Mouse (Mus musculus) spleen, adult 2 months (tissue): Measurements from ENCODE around the gene Akr1c13. TPM values are rescaled to one million over a fixed set of nuclear protein-coding genes. Genes with fewer than 3 reads are reported as not detected.
"Not testable (repeated sequence)": the region's sequence is repeated elsewhere in the genome, so short reads cannot be mapped to it uniquely, and the experiment has no call there.

Experiments
- DNase-seq, 2 experiments: peaks; one replicate each; pipeline versions ENCODE4 v3.0.0 to v3.0.0-alpha.2; 2012 to 2021; ENCODE audit warnings: low spot score in 2 of 2, low read depth in 1 of 2
- H3K27ac ChIP-seq: fragments of 200-500 bp; 2 replicates; pipeline ENCODE4 v1.5.1; 2012; ENCODE audit warnings: low read length, inconsistent platforms; ENCODE audit not compliant: insufficient read depth
- H3K27me3 ChIP-seq: fragments of 200-500 bp; 2 replicates; pipeline ENCODE4 v1.6.1; 2012; ENCODE audit warnings: mild to moderate bottlenecking, moderate library complexity, low read length, inconsistent platforms; ENCODE audit not compliant: control insufficient read depth, insufficient read depth
- H3K36me3 ChIP-seq: fragments of 200-500 bp; 2 replicates; pipeline ENCODE4 v1.6.1; 2012; ENCODE audit warnings: mild to moderate bottlenecking, low read length, inconsistent platforms; ENCODE audit not compliant: control insufficient read depth, insufficient read depth
- H3K4me1 ChIP-seq: fragments of 200-500 bp; 2 replicates; pipeline ENCODE4 v1.6.1; 2011; ENCODE audit warnings: inconsistent platforms; ENCODE audit not compliant: control insufficient read depth, insufficient read depth, insufficient read length
- H3K4me3 ChIP-seq: fragments of 200-500 bp; 2 replicates; pipeline ENCODE4 v1.5.1; 2011; ENCODE audit warnings: mild to moderate bottlenecking, inconsistent platforms; ENCODE audit not compliant: insufficient read depth, insufficient read length; ENCODE audit errors: extremely low read depth
- CTCF ChIP-seq: fragments of 200-500 bp; IDR thresholded peaks from 2 replicates; pipeline ENCODE4 v1.5.1; 2011; ENCODE audit warnings: mild to moderate bottlenecking, inconsistent platforms; ENCODE audit not compliant: insufficient read depth, insufficient read length, insufficient replicate concordance; ENCODE audit errors: extremely low read depth
- POLR2A ChIP-seq: fragments of 200-500 bp; IDR thresholded peaks from 2 replicates; pipeline ENCODE4 v1.6.1; 2011; ENCODE audit warnings: low read depth, low read length, inconsistent platforms
- WGBS: fragments of 180-500 bp; shearing (Covaris S2); methylation state at CpG from one replicate; pipeline ENCODE4 v1.1.7; 2018; 5-methylcytosine and 5-hydroxymethylcytosine counted together
- polyA plus RNA-seq: library from polyadenylated mRNA; depleted of rRNA; stranded (reverse); fragments of >200 nt; gene quantifications from 2 replicates; pipeline ENCODE4 v1.2.3, GENCODE M21; 2012

Gene Akr1c13
- polyA plus RNA-seq, 1 experiment: 1.8 TPM

DNA sequence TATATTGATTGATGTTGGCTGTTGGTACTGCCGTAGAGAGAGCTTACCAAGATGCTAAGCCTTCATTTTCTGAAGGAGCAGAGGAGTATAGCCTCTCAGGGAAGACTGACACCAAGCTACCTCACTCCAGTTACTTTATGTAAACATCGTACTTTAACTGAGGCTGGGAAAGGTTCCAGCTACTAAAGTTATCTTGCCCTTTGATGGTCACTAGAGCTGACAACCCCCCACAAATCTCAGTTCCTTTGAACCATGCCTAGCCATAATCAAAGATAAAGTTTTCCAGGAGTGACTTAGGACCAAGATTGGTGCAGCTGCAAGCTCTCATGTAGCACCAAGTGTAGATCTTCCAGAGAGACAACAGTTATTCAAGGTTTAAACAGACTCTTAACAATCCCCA, 18.0 kb upstream of the Akr1c13 start:
- no peak overlapping the region; the same call in 1 of the 2 replicates for H3K4me3 ChIP-seq
- no peaks in the 10 kb centered on the region for H3K27me3 ChIP-seq
- TF ChIP-seq CTCF: no peak
- no peak for TF ChIP-seq POLR2A
- no peaks in the 10 kb centered on the region for H3K36me3 ChIP-seq
- WGBS: 58% methylated on average over 2 of the region's 2 CpGs
- H3K27ac ChIP-seq: no peak overlapping the region
- no peak for DNase-seq
- H3K4me1 ChIP-seq: no peaks in the 10 kb centered on the region

DNA sequence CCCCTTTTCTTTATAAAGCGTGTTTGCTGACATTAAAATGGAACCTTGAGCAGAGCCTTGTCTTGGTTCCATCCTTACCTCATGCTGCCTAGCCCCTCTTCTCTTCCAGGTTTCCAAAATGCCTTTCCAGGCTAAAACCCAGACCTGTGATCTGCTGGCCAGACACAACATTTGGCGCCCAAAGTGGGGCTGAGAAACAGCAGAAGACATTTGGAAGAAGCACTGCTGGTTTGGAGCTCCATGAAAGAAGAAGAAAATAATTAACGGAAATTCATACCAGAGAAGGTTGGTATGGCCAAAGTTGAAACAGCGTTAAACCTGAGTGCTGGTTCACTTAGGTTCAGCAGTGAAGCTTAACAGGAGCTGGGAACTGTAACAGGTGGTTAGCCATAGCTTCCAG, 9.6 kb upstream of the Akr1c13 start:
- H3K4me3 ChIP-seq, H3K27ac ChIP-seq, DNase-seq, H3K36me3 ChIP-seq, H3K4me1 ChIP-seq, H3K27me3 ChIP-seq: not testable (repeated sequence)
- 91% methylated on average over 4 of the region's 4 CpGs for WGBS

DNA sequence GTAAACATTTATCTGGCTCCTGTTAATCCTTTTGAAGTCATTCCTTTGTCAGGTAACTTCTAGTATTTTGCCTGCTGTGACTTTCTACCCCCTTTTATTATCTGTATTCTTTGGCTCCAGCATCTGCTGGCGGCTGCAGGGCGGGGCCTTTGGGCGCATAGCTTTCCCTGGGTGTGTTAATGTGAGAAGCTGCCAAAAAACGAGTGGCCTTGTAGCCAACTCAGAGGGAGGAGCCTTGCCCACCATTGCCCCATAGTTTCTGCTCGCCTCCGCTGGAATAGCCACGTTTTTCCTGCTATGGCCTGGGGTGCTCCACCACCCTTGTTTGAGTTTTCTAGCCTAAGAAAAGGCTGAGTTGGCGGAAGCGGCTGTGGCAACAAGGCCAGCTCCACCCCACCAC, 7.8 kb upstream of the Akr1c13 start:
- no peaks in the 10 kb centered on the region for H3K36me3 ChIP-seq
- 83% methylated on average over 9 of the region's 9 CpGs for WGBS
- TF ChIP-seq CTCF (no peak), POLR2A (no peak)
- no peak overlapping the region for H3K4me3 ChIP-seq
- peaks cover 1% of the 10 kb centered on the region; the same call in 1 of the 2 replicates for H3K27me3 ChIP-seq
- no peaks in the 10 kb centered on the region for H3K4me1 ChIP-seq
- no peak for DNase-seq
- no peak overlapping the region for H3K27ac ChIP-seq

DNA sequence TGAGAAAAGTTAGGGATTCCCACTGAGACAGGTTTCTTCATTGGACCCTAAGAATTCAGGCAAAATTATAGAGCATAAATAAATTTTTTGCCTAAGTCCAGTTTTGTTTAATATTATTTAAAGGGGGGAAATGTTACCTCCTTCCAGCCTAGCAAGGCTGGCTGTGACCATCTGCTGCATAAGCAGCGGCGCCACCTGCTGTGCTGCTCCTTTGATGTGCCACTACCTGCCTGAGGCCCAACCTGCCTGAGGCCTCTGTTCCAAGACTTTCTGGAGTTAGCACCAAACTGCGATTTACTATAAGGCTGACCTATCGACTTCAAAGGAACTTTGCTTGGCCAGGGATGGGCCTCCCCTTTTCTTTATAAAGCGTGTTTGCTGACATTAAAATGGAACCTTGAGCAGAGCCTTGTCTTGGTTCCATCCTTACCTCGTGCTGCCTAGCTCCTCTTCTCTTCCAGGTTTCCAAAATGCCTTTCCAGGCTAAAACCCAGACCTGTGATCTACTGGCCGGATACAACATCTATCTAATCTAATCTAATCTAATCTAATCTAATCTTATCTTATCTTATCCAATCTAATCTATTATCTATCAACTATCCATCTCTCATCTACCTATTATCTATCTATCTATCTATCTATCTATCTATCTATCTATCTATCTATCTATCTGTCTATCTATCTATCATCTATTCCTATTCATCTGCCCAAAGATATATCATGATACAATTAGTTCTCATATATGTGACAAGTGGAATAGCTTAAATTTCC, 4.1 kb upstream of the Akr1c13 start:
- 86% methylated on average over 7 of the region's 7 CpGs for WGBS
- not testable (repeated sequence) for H3K27ac ChIP-seq, H3K36me3 ChIP-seq, H3K4me3 ChIP-seq, H3K4me1 ChIP-seq, H3K27me3 ChIP-seq, DNase-seq

DNA sequence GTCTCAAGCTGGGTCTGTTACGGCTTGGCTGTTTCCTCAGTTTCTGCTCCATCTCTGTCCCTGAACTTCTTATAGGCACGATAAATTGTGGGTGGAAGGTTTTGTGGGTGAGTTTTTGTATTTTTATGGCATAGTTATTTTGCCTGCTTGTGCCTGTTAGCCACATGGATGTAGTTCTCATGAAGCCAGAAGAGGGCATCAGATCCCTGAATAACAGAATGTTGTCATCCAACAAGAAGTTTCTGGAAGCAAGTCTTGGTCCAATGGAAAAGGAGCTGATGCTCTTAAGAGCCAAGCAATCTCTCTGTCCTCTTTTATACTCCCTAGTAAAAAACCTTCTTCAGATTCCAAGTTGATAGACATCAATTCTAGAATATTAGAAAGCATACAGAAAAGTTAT, 2.8 kb upstream of the Akr1c13 start:
- H3K27me3 ChIP-seq: peaks cover 1% of the 10 kb centered on the region; the same call in 1 of the 2 replicates
- no peak overlapping the region for H3K4me3 ChIP-seq
- WGBS: 74% methylated on average over 2 of the region's 2 CpGs
- DNase-seq: no peak
- no peaks in the 10 kb centered on the region for H3K36me3 ChIP-seq
- H3K27ac ChIP-seq: no peak overlapping the region
- H3K4me1 ChIP-seq: no peaks in the 10 kb centered on the region
- TF ChIP-seq POLR2A: no peak
- TF ChIP-seq CTCF: no peak

DNA sequence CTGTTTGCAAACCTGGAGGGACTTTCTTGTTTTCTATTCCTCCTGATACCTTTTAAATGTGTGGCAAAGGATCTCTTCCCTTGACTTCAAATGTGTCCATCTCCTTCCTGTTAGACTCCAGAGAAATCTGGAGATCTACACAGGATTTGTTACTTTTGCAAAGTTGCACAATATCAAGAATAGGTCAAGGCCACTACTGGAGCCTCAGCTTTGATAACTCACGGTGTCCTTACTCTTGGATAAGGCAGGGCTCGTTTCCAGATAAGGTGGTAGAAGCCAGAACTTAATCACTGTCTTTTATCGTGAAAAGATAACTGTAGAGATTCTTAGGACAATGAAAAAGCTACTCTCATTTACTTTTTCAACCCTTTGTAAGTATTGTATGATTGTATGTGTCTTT, 1.6 kb downstream of the Akr1c13 start:
- no peaks in the 10 kb centered on the region for H3K27me3 ChIP-seq
- H3K36me3 ChIP-seq: no peaks in the 10 kb centered on the region
- no peak for DNase-seq
- H3K4me3 ChIP-seq: no peak overlapping the region
- WGBS: 81% methylated on average over 3 of the region's 3 CpGs
- TF ChIP-seq CTCF (no peak), POLR2A (no peak)
- H3K27ac ChIP-seq: no peak overlapping the region
- H3K4me1 ChIP-seq: no peaks in the 10 kb centered on the region

DNA sequence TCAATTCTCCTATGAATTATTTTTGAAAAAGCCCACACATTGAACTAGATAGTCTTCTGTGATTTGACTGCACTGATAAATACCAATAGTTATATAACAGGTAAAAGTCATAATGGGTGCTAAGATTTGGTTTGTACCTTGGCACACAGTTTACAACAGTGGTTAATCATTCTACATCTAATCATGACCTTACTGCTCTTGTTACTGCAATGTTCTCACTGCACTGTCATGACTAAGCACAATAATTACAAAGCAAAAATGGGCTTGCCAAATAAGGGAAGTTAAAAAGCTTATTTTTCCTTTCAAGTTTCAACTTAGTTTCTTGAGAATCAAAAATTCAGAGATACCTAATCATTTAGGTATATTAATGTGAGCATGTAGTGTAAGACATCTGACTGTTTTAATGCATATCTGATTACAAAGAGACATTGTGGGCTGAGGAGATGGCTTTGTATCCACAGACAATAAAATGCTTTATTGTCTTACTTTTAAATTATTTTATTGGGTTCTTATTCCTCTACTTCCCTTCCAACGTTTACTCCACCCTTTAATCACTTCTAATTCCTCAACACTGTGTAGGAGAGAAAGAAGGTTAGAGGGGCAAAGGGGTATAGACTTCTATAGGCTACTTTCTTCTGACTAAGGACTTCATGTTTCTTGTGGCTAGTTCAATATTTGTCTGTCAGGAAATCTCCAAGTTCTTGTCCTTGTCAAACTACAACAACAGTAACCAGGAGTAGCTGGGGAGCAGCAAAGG, 15.4 kb downstream of the Akr1c13 start:
- Histone ChIP-seq H3K4me3 (no peak overlapping the region), H3K27ac (no peak overlapping the region), H3K4me1 (no peaks in the 10 kb centered on the region), H3K36me3 (no peaks in the 10 kb centered on the region), H3K27me3 (no peaks in the 10 kb centered on the region)
- 6% methylated on average over 1 of the region's 1 CpGs for WGBS
- no peak for TF ChIP-seq CTCF
- TF ChIP-seq POLR2A: no peak
- no peak for DNase-seq
